Mouse (Mus musculus) left cerebral cortex, adult 18-20 months (tissue): ENCODE data around the gene Fbxl2. TPM values are rescaled to one million over a fixed set of nuclear protein-coding genes. Genes with fewer than 3 reads are reported as not detected.

Experiments used
- DNase-seq, 2 experiments: peaks; one replicate each; pipeline ENCODE4 v3.0.0; 2021 to 2022; ENCODE audit warnings: low spot score in 2 of 2, mixed read lengths in 1 of 2
- total RNA-seq, 2 experiments: library from RNA; stranded (reverse); gene quantifications; 2 replicates each; pipeline ENCODE4 v1.2.3; 2021

The Fbxl2 gene
- total RNA-seq, 2 experiments from 2014 or later: 55.3 to 57.6 TPM

GRCm38 (mm10) chr9:113928591-113928990, 117.4 kb downstream of the Fbxl2 start:
- DNase-seq: no peak

- no peak for DNase-seq
Observed at GRCm38 (mm10) chr9:113924883-113925282, 121.1 kb downstream of the Fbxl2 start.

- no peak for DNase-seq
Observed at GRCm38 (mm10) chr9:113922677-113923076, 123.3 kb downstream of the Fbxl2 start.

- DNase-seq: no peak
Observed at GRCm38 (mm10) chr9:113915789-113916188, 130.2 kb downstream of the Fbxl2 start.

Other genes starting within 250 kb of the Fbxl2 start
- gene Ubp1, start 115.3 kb downstream of the Fbxl2 start, total RNA-seq: 10 to 100 TPM; 65.0 to 65.2 TPM
- gene Susd5, start 10.9 kb upstream of the Fbxl2 start, total RNA-seq: 10 to 100 TPM in 1 of 2 experiments, 1 to 10 TPM in 1; 8.1 to 10.3 TPM